Mouse (Mus musculus): ENCODE data around the gene Gm13285. TPM values are rescaled to one million over a fixed set of nuclear protein-coding genes. Genes with fewer than 3 reads are reported as not detected.
"Not testable (repeated sequence)": the region's sequence is repeated elsewhere in the genome, so short reads cannot be mapped to it uniquely, and the experiment has no call there.

Gm13285 gene
- 0.59 and 1.1 TPM in 2 replicates for polyA plus RNA-seq (2014; fragmentation: Nextera tagmentation; extraction: Ambion mirVana)

GRCm38 (mm10) chr4:88799365-88799764, at the start of gene Gm13285:
Gene Gm13285, plus strand, starts transcription at chr4:88799665.
- H3K4me3 ChIP-seq (ENCODE audit: low read depth, low read length); ATAC-seq (replicated peaks; ENCODE audit: low FRiP score, low TSS enrichment, low read depth): not testable (repeated sequence)
- WGBS = 0% methylated on average over 1 of the region's 7 CpGs

GRCm38 (mm10) chr4:88749926-88750325, 49.5 kb upstream of the Gm13285 start:
- Histone ChIP-seq H3K4me3 (ENCODE audit: low read depth, low read length) (no peak overlapping the region), H3K9ac (ENCODE audit: low read length) (no peak overlapping the region), H3K36me3 (ENCODE audit: control insufficient read depth, insufficient read depth, low read length) (no peaks in the 10 kb centered on the region), H3K27me3 (replicated peaks; ENCODE audit: control insufficient read depth, insufficient read depth, low read length) (no peaks in the 10 kb centered on the region), H3K4me2 (ENCODE audit: low read length) (no peak overlapping the region), H3K4me1 (replicated peaks; ENCODE audit: control insufficient read depth, insufficient read depth, low read length) (no peaks in the 10 kb centered on the region), H3K9me3 (ENCODE audit: control insufficient read depth, low read length) (no peaks in the 10 kb centered on the region), H3K27ac (ENCODE audit: low read depth) (no peak overlapping the region)
- no peak for DNase-seq (ENCODE audit: low spot score)
- WGBS = 54% methylated on average over 6 of the region's 6 CpGs
- no peak for ATAC-seq (replicated peaks; ENCODE audit: low FRiP score, low TSS enrichment, low read depth)

More at GRCm38 (mm10) chr4:88799365-88799764, at the start of gene Gm13285:
- H3K4me1 ChIP-seq (replicated peaks; ENCODE audit: control insufficient read depth, insufficient read depth, low read length); DNase-seq (ENCODE audit: low spot score); H3K27me3 ChIP-seq (replicated peaks; ENCODE audit: control insufficient read depth, insufficient read depth, low read length); H3K9me3 ChIP-seq (ENCODE audit: control insufficient read depth, low read length); H3K27ac ChIP-seq (ENCODE audit: low read depth); H3K36me3 ChIP-seq (ENCODE audit: control insufficient read depth, insufficient read depth, low read length); H3K4me2 ChIP-seq (ENCODE audit: low read length); H3K9ac ChIP-seq (ENCODE audit: low read length): not testable (repeated sequence)

- H3K4me1 ChIP-seq (replicated peaks; ENCODE audit: control insufficient read depth, insufficient read depth, low read length); H3K27me3 ChIP-seq (replicated peaks; ENCODE audit: control insufficient read depth, insufficient read depth, low read length); H3K9me3 ChIP-seq (ENCODE audit: control insufficient read depth, low read length); DNase-seq (ENCODE audit: low spot score); H3K9ac ChIP-seq (ENCODE audit: low read length); H3K4me2 ChIP-seq (ENCODE audit: low read length); ATAC-seq (replicated peaks; ENCODE audit: low FRiP score, low TSS enrichment, low read depth); H3K36me3 ChIP-seq (ENCODE audit: control insufficient read depth, insufficient read depth, low read length); H3K4me3 ChIP-seq (ENCODE audit: low read depth, low read length); H3K27ac ChIP-seq (ENCODE audit: low read depth): not testable (repeated sequence)
- WGBS = 82% methylated on average over 15 of the region's 15 CpGs
Observed at GRCm38 (mm10) chr4:88754818-88755340, 44.6 kb upstream of the Gm13285 start, which contains the start of gene Gm13271. Gene Gm13271, plus strand, starts transcription at chr4:88754868.

- WGBS = 10% methylated on average over 28 of the region's 31 CpGs
- peak; percentile 79 for DNase-seq (ENCODE audit: low spot score)
- H3K36me3 ChIP-seq (ENCODE audit: control insufficient read depth, insufficient read depth, low read length); H3K4me1 ChIP-seq (replicated peaks; ENCODE audit: control insufficient read depth, insufficient read depth, low read length); H3K9me3 ChIP-seq (ENCODE audit: control insufficient read depth, low read length); H3K27me3 ChIP-seq (replicated peaks; ENCODE audit: control insufficient read depth, insufficient read depth, low read length); ATAC-seq (replicated peaks; ENCODE audit: low FRiP score, low TSS enrichment, low read depth): not testable (repeated sequence)
- peak overlapping the region; percentile 53 for H3K9ac ChIP-seq (ENCODE audit: low read length)
- peak overlapping the region; percentile 89 for H3K27ac ChIP-seq (ENCODE audit: low read depth)
- H3K4me3 ChIP-seq (ENCODE audit: low read depth, low read length) = peak overlapping the region; percentile 46
- peak overlapping the region; percentile 59 for H3K4me2 ChIP-seq (ENCODE audit: low read length)
Observed at GRCm38 (mm10) chr4:88756581-88757513, 42.6 kb upstream of the Gm13285 start.

- ATAC-seq (replicated peaks; ENCODE audit: low FRiP score, low TSS enrichment, low read depth) (peak; percentile 100), DNase-seq (ENCODE audit: low spot score) (peak; percentile 84)
- not testable (repeated sequence) for H3K27me3 ChIP-seq (replicated peaks; ENCODE audit: control insufficient read depth, insufficient read depth, low read length); H3K36me3 ChIP-seq (ENCODE audit: control insufficient read depth, insufficient read depth, low read length); H3K9ac ChIP-seq (ENCODE audit: low read length); H3K4me1 ChIP-seq (replicated peaks; ENCODE audit: control insufficient read depth, insufficient read depth, low read length); H3K9me3 ChIP-seq (ENCODE audit: control insufficient read depth, low read length)
- WGBS = 0% methylated on average over 17 of the region's 21 CpGs
- H3K27ac ChIP-seq (ENCODE audit: low read depth) = peak overlapping the region; percentile 89
- H3K4me3 ChIP-seq (ENCODE audit: low read depth, low read length) = peak overlapping the region; percentile 46
- H3K4me2 ChIP-seq (ENCODE audit: low read length) = peak overlapping the region; percentile 59
Observed at GRCm38 (mm10) chr4:88757628-88758031, 41.8 kb upstream of the Gm13285 start.

- 77% methylated on average over 9 of the region's 9 CpGs for WGBS
- H3K27me3 ChIP-seq (replicated peaks; ENCODE audit: control insufficient read depth, insufficient read depth, low read length); H3K9ac ChIP-seq (ENCODE audit: low read length); H3K4me2 ChIP-seq (ENCODE audit: low read length); H3K4me3 ChIP-seq (ENCODE audit: low read depth, low read length); ATAC-seq (replicated peaks; ENCODE audit: low FRiP score, low TSS enrichment, low read depth); H3K4me1 ChIP-seq (replicated peaks; ENCODE audit: control insufficient read depth, insufficient read depth, low read length); DNase-seq (ENCODE audit: low spot score); H3K36me3 ChIP-seq (ENCODE audit: control insufficient read depth, insufficient read depth, low read length); H3K9me3 ChIP-seq (ENCODE audit: control insufficient read depth, low read length); H3K27ac ChIP-seq (ENCODE audit: low read depth): not testable (repeated sequence)
Observed at GRCm38 (mm10) chr4:88758751-88759150, 40.7 kb upstream of the Gm13285 start.

GRCm38 (mm10) chr4:88759610-88760268, 39.7 kb upstream of the Gm13285 start, which contains the start of gene Gm13283:
Gene Gm13283, plus strand, starts transcription at chr4:88760119.
- H3K9me3 ChIP-seq (ENCODE audit: control insufficient read depth, low read length); H3K27me3 ChIP-seq (replicated peaks; ENCODE audit: control insufficient read depth, insufficient read depth, low read length); H3K9ac ChIP-seq (ENCODE audit: low read length); ATAC-seq (replicated peaks; ENCODE audit: low FRiP score, low TSS enrichment, low read depth); DNase-seq (ENCODE audit: low spot score); H3K4me1 ChIP-seq (replicated peaks; ENCODE audit: control insufficient read depth, insufficient read depth, low read length); H3K36me3 ChIP-seq (ENCODE audit: control insufficient read depth, insufficient read depth, low read length): not testable (repeated sequence)
- Histone ChIP-seq H3K4me2 (ENCODE audit: low read length) (peak within 1 kb of the TSS; percentile 36), H3K27ac (ENCODE audit: low read depth) (peak within 1 kb of the TSS; percentile 47; the same call in 1 of the 2 replicates), H3K4me3 (ENCODE audit: low read depth, low read length) (peak within 1 kb of the TSS; percentile 23)
- WGBS = 26% methylated on average over 9 of the region's 14 CpGs

- not testable (repeated sequence) for H3K36me3 ChIP-seq (ENCODE audit: control insufficient read depth, insufficient read depth, low read length); H3K9ac ChIP-seq (ENCODE audit: low read length); H3K27me3 ChIP-seq (replicated peaks; ENCODE audit: control insufficient read depth, insufficient read depth, low read length); H3K9me3 ChIP-seq (ENCODE audit: control insufficient read depth, low read length); ATAC-seq (replicated peaks; ENCODE audit: low FRiP score, low TSS enrichment, low read depth); H3K4me1 ChIP-seq (replicated peaks; ENCODE audit: control insufficient read depth, insufficient read depth, low read length); DNase-seq (ENCODE audit: low spot score)
- peak overlapping the region; percentile 36 for H3K4me2 ChIP-seq (ENCODE audit: low read length)
- 0% methylated on average over 24 of the region's 28 CpGs for WGBS
- peak overlapping the region; percentile 23 for H3K4me3 ChIP-seq (ENCODE audit: low read depth, low read length)
- peak overlapping the region; percentile 47; the same call in 1 of the 2 replicates for H3K27ac ChIP-seq (ENCODE audit: low read depth)
Observed at GRCm38 (mm10) chr4:88760431-88760830, 39.0 kb upstream of the Gm13285 start.

Data from intestine, embryonic 14.5 days (tissue).